Comparison of ENCODE assay signal across 8 mouse cellular contexts in the genomic region with DNA sequence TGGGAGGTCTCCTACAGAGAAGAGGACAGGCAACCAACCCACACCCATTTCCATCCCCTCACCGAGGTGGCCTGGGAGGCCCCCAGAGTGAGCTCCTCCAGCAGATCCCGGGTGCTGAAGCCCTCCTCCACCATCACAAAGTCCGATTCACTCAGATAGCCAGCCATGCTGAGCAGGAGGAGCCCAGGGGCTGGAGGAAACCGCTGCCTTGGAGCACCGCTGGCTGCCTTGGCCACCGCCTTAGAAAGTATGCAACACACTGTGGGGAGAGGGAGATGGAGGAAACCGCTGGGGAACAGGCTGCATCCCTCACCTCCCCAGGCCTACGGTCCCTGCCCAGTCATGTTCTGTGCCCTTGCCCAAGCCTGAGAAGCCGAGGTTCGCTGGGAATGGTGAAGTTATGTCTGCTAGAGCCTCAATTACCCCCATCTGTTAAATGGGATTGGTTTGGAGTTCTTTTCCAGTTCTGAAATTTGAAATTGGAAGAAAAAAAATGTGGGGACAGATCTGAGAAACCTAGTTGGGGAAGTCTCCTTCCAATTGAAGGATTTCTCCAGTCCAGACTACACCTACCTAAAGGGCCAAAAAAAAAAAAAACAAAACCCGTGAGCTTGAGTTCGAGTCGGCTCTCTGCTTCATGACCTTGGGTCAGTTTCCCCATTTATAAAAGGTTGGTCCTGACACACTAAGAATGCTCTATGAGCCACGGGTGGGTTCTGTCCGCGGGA. TPM values are rescaled to one million over a fixed set of nuclear protein-coding genes. Genes with fewer than 3 reads are reported as not detected.
DNase-seq lines count a peak whose midpoint lies in the region; ATAC-seq and TF ChIP-seq lines count a peak whose summit lies in the region.

No protein-coding gene starts in this region.

- intact Hi-C loops in heart, postnatal 25 days (cut with DNase I): no loop called here

- H3K27ac ChIP-seq in heart, embryonic 15.5 days: peak overlapping the region; percentile 24; the same call in 1 of the 2 replicates
- no peak overlapping the region for H3K27ac ChIP-seq in MEL (ENCODE audit: control insufficient read depth, low read depth, low read length)
- no peak overlapping the region for H3K27ac ChIP-seq in forebrain, embryonic 14.5 days (ENCODE audit: low read depth, low read length)

- no peaks in the 10 kb centered on the region for H3K36me3 ChIP-seq in heart, embryonic 15.5 days
- no peaks in the 10 kb centered on the region for H3K36me3 ChIP-seq in MEL (ENCODE audit: control insufficient read depth in 1 of 2, insufficient read depth in 2 of 2, low read length in 2 of 2)
- H3K36me3 ChIP-seq in forebrain, embryonic 14.5 days (ENCODE audit: control insufficient read depth, insufficient read depth, low read length): no peaks in the 10 kb centered on the region

- no peak for ATAC-seq in heart, embryonic 15.5 days (replicated peaks; ENCODE audit: insufficient number of reproducible peaks, insufficient read depth, low FRiP score, low read depth)
- no peak for ATAC-seq in forebrain, embryonic 14.5 days

- H3K9me3 ChIP-seq in heart, embryonic 15.5 days (replicated peaks): no peaks in the 10 kb centered on the region
- no peaks in the 10 kb centered on the region for H3K9me3 ChIP-seq in MEL (replicated peaks; ENCODE audit: insufficient read depth, low read length)
- H3K9me3 ChIP-seq in forebrain, embryonic 14.5 days (replicated peaks; ENCODE audit: control insufficient read depth, low read length): no peaks in the 10 kb centered on the region

- no peak for TF ChIP-seq CTCF in MEL (IDR thresholded peaks at IDR 0.05 in 2 of 3, conservative IDR thresholded peaks at IDR 0.05 in 1 of 3; ENCODE audit: control insufficient read depth in 1 of 3, insufficient read depth in 1 of 3, low read depth in 2 of 3, low read length in 3 of 3, poor library complexity in 1 of 3, severe bottlenecking in 1 of 3)

- H3K4me3 ChIP-seq in heart, embryonic 15.5 days: peak overlapping the region; percentile 66
- H3K4me3 ChIP-seq in MEL (ENCODE audit: control insufficient read depth in 1 of 2, insufficient read depth in 1 of 2, low read depth in 2 of 2, low read length in 2 of 2): peak overlapping the region; percentile 68 to 72
- peak overlapping the region; percentile 68 for H3K4me3 ChIP-seq in forebrain, embryonic 14.5 days (ENCODE audit: low read depth, low read length)

- peaks cover 26% of the 10 kb centered on the region for H3K27me3 ChIP-seq in heart, embryonic 15.5 days
- peaks cover 0 to 9% of the 10 kb centered on the region in 2 experiments; a peak in 3 of 4 replicates for H3K27me3 ChIP-seq in MEL (ENCODE audit: control insufficient read depth in 1 of 2, insufficient read depth in 2 of 2, low read length in 2 of 2)
- H3K27me3 ChIP-seq in forebrain, embryonic 14.5 days (replicated peaks; ENCODE audit: control insufficient read depth, insufficient read depth, low read length): no peaks in the 10 kb centered on the region

- H3K9ac ChIP-seq in heart, embryonic 15.5 days: peak overlapping the region; percentile 72
- H3K9ac ChIP-seq in MEL (ENCODE audit: control insufficient read depth, low read depth, low read length, poor library complexity, severe bottlenecking): peak overlapping the region; percentile 72
- peak overlapping the region; percentile 85 for H3K9ac ChIP-seq in forebrain, embryonic 14.5 days (ENCODE audit: low read length)

- TF ChIP-seq RAD21 in MEL (IDR thresholded peaks at IDR 0.05; ENCODE audit: low read depth, low read length): no peak

- TF ChIP-seq EP300 in MEL (IDR thresholded peaks at IDR 0.05; ENCODE audit: low read depth in 1 of 2, low read length in 2 of 2): no peak

- DNase-seq in heart, postnatal 25 days (ENCODE audit: low spot score): no peak
- no peak for DNase-seq in MEL (ENCODE audit: low read depth, low spot score)
- DNase-seq in forebrain, embryonic 14.5 days (ENCODE audit: low spot score): no peak
- peak; percentile 20 for DNase-seq in lung, postnatal 10 days
- no peak for DNase-seq in urinary bladder, adult 18-20 months (ENCODE audit: low spot score in 2 of 2)
- DNase-seq in spleen, postnatal 14 days (ENCODE audit: low spot score in 2 of 2): no peak
- no peak for DNase-seq in right cerebral cortex, postnatal 14 days

- no peaks in the 10 kb centered on the region for H3K79me2 ChIP-seq in MEL (ENCODE audit: control insufficient read depth, insufficient read depth, low read length, poor library complexity)

- no peak for TF ChIP-seq POLR2A in MEL (IDR thresholded peaks at IDR 0.05; ENCODE audit: control insufficient read depth in 1 of 2, insufficient read depth in 1 of 2, low read depth in 1 of 2, low read length in 2 of 2, poor library complexity in 1 of 2)

- WGBS in heart, embryonic 15.5 days: 7% methylated on average over 16 of the region's 16 CpGs
- 7% methylated on average over 16 of the region's 16 CpGs for WGBS in forebrain, embryonic 14.5 days

- H3K4me2 ChIP-seq in heart, embryonic 15.5 days: peak overlapping the region; percentile 87
- H3K4me2 ChIP-seq in forebrain, embryonic 14.5 days (ENCODE audit: low read length): peak overlapping the region; percentile 92

- peaks cover 37% of the 10 kb centered on the region for H3K4me1 ChIP-seq in heart, embryonic 15.5 days (replicated peaks)
- H3K4me1 ChIP-seq in MEL (ENCODE audit: control insufficient read depth in 1 of 2, insufficient read depth in 2 of 2, low read length in 2 of 2): peaks cover 4% of the 10 kb centered on the region in 2 experiments; a peak in 3 of 4 replicates
- peaks cover 16% of the 10 kb centered on the region for H3K4me1 ChIP-seq in forebrain, embryonic 14.5 days (ENCODE audit: control insufficient read depth, insufficient read depth, low read length)

TF ChIP-seq in MEL, 35 proteins besides CTCF, POLR2A, EP300 and RAD21:
- no peak for TF ChIP-seq NRF1 (IDR thresholded peaks at IDR 0.05; ENCODE audit: insufficient read depth, low read depth, low read length, poor library complexity, severe bottlenecking)
- TF ChIP-seq RCOR1 (IDR thresholded peaks at IDR 0.05; ENCODE audit: low read depth, low read length): no peak
- TF ChIP-seq ZNF384 (IDR thresholded peaks at IDR 0.05; ENCODE audit: low read depth, low read length): peak; percentile 67
- TF ChIP-seq ETS1 (IDR thresholded peaks at IDR 0.05; ENCODE audit: low read depth, low read length): no peak

RNA-seq across cellular contexts. Expression of a gene that starts 0.8 kb away (rescaled TPM):
- polyA plus RNA-seq in heart, embryonic 15.5 days (2015; fragmentation: Nextera tagmentation; extraction: Ambion mirVana): 6.8 and 10.4 TPM in 2 replicates
- 1 to 10 TPM; 2.1 to 3.2 TPM for total RNA-seq in heart, postnatal 25 days (2021)
- 0.39 and 0.42 TPM in 2 replicates for total RNA-seq in MEL (2012; rRNA removed)
- 1 to 10 TPM in 1 of 2 experiments, not detected in 1; 2.3 TPM for polyA plus RNA-seq in MEL (2012; ENCODE audit: insufficient read depth in 1 of 2, insufficient read length in 2 of 2, low read depth in 1 of 2, low replicate concordance in 2 of 2, missing spikeins in 1 of 2)
- 10.6 and 11.7 TPM in 2 replicates for polyA plus RNA-seq in forebrain, embryonic 14.5 days (2014; fragmentation: Nextera tagmentation; extraction: Ambion mirVana)

RNA-seq across cellular contexts. Expression of a gene that starts 30.3 kb away (rescaled TPM):
- 149 and 155 TPM in 2 replicates for polyA plus RNA-seq in heart, embryonic 15.5 days (2015; fragmentation: Nextera tagmentation; extraction: Ambion mirVana)
- 10 to 100 TPM; 72.9 to 73.9 TPM for total RNA-seq in heart, postnatal 25 days (2021)
- total RNA-seq in MEL (2012; rRNA removed): 263 and 330 TPM in 2 replicates
- 100 to 1,000 TPM in 1 of 2 experiments, not detected in 1; 366 TPM for polyA plus RNA-seq in MEL (2012; ENCODE audit: insufficient read depth in 1 of 2, insufficient read length in 2 of 2, low read depth in 1 of 2, low replicate concordance in 2 of 2, missing spikeins in 1 of 2)
- 89.2 and 93.6 TPM in 2 replicates for polyA plus RNA-seq in forebrain, embryonic 14.5 days (2014; fragmentation: Nextera tagmentation; extraction: Ambion mirVana)
